Mouse (Mus musculus): ENCODE results near the gene Mtg2. TPM values are rescaled to one million over a fixed set of nuclear protein-coding genes. Genes with fewer than 3 reads are reported as not detected.

Mtg2 gene
- polyA plus RNA-seq, 1 experiment: 27.4 TPM

DNA sequence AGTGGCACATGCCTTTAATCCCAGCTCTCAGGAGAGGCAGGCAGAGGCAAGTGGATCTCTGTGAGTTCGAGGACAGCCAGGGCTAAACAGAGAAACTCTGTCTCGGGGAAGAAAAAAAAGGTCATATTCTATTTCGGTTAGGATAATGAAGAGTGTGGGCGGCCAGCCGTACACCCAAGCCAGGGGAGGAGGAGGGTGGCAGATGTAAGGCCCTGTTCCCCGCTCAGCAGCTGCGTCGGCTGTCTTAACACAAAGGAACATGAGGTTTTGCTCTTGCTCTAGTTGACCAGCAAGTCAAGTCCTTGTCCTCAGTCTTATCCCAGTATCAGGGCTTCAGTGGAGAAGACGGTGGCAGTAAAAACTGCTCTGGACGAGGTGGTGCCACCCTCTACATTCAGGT is 12.7 kb downstream of the Mtg2 start:
- Histone ChIP-seq H3K4me1 (ENCODE audit: control insufficient read depth, insufficient read depth, low read length) (peaks cover 4% of the 10 kb centered on the region), H3K27ac (ENCODE audit: insufficient read depth, low read length) (no peak overlapping the region), H3K4me3 (ENCODE audit: insufficient read depth, low read length) (no peak overlapping the region)
- no peak for TF ChIP-seq POLR2A (IDR thresholded peaks at IDR 0.05; ENCODE audit: extremely low read depth, insufficient read depth, low read length)
- no peak for TF ChIP-seq CTCF (IDR thresholded peaks at IDR 0.05; ENCODE audit: extremely low read depth, insufficient read depth, low read length)

DNA sequence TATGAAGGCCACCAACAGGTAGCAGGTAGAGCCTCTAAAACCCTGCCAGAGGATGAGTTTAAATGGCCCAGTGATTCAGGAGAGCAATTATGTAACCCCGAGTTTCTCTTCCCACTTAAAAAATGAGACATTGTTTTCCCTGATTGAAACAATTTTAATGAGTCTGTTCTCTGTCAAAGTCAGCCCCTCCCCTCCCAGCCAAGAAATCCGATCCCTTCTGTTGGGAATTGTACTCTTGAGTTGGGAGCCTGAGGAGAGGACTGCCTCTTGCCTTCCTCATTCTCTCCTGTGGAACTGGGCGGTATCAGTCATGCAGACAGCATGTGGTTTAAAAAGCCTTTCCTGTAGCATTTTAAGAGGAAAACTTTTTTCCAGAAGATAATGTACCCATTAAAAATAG is 14.2 kb downstream of the Mtg2 start:
- TF ChIP-seq POLR2A (IDR thresholded peaks at IDR 0.05; ENCODE audit: extremely low read depth, insufficient read depth, low read length) (no peak), CTCF (IDR thresholded peaks at IDR 0.05; ENCODE audit: extremely low read depth, insufficient read depth, low read length) (no peak)
- Histone ChIP-seq H3K4me1 (ENCODE audit: control insufficient read depth, insufficient read depth, low read length) (peaks cover 4% of the 10 kb centered on the region), H3K4me3 (ENCODE audit: insufficient read depth, low read length) (no peak overlapping the region), H3K27ac (ENCODE audit: insufficient read depth, low read length) (no peak overlapping the region)

DNA sequence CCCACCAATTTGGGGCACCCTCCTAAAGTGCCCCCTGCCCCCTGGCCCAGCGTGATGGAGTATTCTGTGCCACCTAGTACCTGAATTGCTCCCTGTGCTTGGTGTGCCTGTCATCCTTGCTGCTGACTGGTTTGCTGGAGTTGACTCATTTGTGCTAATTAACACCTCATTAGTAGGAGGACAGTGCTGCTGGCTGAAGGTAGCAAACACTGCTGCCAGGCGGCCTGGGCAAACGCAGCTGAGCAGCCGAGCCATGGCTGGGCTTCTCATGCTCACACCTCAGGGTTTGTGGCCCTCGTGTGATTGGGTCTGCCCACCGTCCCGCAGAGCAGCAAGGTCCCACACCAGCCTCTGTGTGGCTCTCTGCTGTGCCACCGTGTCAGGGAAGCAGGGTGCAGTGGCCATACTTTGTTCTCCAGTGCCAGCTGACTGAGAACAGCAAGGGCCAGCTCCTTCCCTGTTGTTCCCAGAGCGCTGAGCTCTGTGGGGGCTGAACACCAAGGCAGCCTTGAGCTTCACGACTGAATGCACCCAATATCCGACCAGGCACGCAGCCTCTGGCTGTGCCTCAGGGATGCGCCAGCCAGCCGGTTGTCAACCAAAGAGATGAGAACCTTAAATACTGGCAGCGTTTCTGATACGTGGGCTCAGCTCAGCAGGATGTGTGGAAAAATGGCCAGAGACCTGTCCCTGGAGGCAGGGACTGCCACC is 15.7 kb downstream of the Mtg2 start:
- Histone ChIP-seq H3K4me1 (ENCODE audit: control insufficient read depth, insufficient read depth, low read length) (peaks cover 4% of the 10 kb centered on the region), H3K27ac (ENCODE audit: insufficient read depth, low read length) (no peak overlapping the region), H3K4me3 (ENCODE audit: insufficient read depth, low read length) (no peak overlapping the region)
- TF ChIP-seq POLR2A (IDR thresholded peaks at IDR 0.05; ENCODE audit: extremely low read depth, insufficient read depth, low read length) (no peak), CTCF (IDR thresholded peaks at IDR 0.05; ENCODE audit: extremely low read depth, insufficient read depth, low read length) (no peak)

DNA sequence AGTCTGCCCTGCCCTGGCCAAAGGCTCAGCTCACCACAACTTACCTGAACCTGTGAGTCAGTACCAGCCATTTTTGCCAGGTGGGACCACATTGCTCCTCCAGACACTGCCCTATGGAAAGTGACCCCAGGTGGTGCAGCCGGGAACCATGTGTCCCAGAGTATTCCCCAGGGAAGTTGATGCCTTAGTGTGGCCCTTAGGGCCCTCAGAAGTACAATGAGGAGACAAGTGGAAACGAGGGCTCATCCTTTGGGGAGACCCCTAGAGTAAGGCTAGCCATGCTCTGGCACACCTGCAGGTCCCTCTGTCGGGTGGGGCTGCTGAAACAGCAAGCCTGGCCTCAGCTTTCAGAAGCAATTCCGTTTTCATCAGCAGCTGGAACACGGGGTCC is 16.2 kb downstream of the Mtg2 start:
- TF ChIP-seq CTCF (IDR thresholded peaks at IDR 0.05; ENCODE audit: extremely low read depth, insufficient read depth, low read length) (no peak), POLR2A (IDR thresholded peaks at IDR 0.05; ENCODE audit: extremely low read depth, insufficient read depth, low read length) (no peak)
- Histone ChIP-seq H3K27ac (ENCODE audit: insufficient read depth, low read length) (no peak overlapping the region), H3K4me3 (ENCODE audit: insufficient read depth, low read length) (no peak overlapping the region), H3K4me1 (ENCODE audit: control insufficient read depth, insufficient read depth, low read length) (peaks cover 4% of the 10 kb centered on the region)

DNA sequence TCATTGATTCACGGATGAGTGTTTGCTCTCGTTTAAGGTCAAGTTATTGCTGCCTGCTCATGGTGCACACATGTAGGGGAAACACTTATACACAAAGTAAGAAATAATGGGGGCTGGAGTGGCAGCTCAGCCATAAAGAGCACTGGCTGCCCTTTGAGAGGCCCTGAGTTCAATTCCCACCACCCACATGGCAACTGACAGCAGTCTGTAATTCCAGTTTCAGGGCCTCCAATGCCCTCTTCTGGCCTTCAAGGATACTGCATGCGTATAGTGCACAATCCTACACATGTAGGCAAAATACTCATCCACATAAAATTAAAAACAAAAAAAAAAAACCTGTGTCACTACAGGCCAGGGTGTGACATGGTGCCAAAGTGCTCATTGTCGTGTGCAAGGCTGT is 17.1 kb downstream of the Mtg2 start:
- H3K27ac ChIP-seq (ENCODE audit: insufficient read depth, low read length): no peak overlapping the region
- H3K4me3 ChIP-seq (ENCODE audit: insufficient read depth, low read length): no peak overlapping the region
- H3K4me1 ChIP-seq (ENCODE audit: control insufficient read depth, insufficient read depth, low read length): peaks cover 4% of the 10 kb centered on the region
- no peak for TF ChIP-seq POLR2A (IDR thresholded peaks at IDR 0.05; ENCODE audit: extremely low read depth, insufficient read depth, low read length)
- TF ChIP-seq CTCF (IDR thresholded peaks at IDR 0.05; ENCODE audit: extremely low read depth, insufficient read depth, low read length): 0 out of 2 replicates have a peak, but pooled peaks have one; percentile 4

DNA sequence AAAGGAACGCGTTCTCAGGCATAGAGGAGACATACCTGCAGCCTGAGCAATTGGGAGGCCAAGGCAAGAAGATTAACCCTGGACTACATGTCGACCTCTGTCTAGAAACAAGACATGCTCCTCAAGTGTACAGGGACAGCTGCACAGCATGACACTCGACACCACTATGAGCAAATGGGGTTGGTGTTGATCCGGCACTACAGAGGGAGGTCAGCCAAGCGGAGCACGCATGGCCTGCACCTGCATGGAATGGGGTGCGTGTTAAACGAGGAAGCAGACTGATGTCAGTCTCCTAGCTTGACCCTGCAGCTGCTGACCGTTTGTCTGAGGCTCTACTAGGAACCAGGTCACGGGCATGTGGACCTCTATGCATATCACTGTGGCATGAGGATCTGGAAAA is 19.9 kb downstream of the Mtg2 start:
- Histone ChIP-seq H3K4me1 (ENCODE audit: control insufficient read depth, insufficient read depth, low read length) (peaks cover 3% of the 10 kb centered on the region), H3K27ac (ENCODE audit: insufficient read depth, low read length) (no peak overlapping the region), H3K4me3 (ENCODE audit: insufficient read depth, low read length) (no peak overlapping the region)
- TF ChIP-seq POLR2A (IDR thresholded peaks at IDR 0.05; ENCODE audit: extremely low read depth, insufficient read depth, low read length): no peak
- TF ChIP-seq CTCF (IDR thresholded peaks at IDR 0.05; ENCODE audit: extremely low read depth, insufficient read depth, low read length): no peak

DNA sequence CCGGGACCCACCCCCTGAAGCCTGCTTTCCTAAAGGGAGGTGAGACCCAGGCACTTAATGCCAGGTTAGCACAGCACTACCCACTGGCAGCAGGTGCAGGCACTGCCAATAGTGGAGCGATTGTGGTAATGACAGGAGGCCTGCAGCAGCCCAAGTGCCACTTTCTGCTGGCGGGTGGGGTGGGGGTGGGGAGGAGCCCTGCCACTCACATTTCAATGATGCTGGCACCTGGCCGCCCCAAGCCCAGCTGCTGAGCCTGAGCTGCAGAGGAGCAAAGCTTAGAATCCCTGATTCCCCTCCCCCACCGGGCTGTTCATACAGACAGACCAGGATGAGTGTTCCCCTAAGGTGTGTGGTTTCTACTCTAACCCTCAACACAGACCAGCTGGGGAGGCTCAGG is 25.3 kb downstream of the Mtg2 start:
- TF ChIP-seq CTCF (IDR thresholded peaks at IDR 0.05; ENCODE audit: extremely low read depth, insufficient read depth, low read length) (no peak), POLR2A (IDR thresholded peaks at IDR 0.05; ENCODE audit: extremely low read depth, insufficient read depth, low read length) (no peak)
- H3K4me3 ChIP-seq (ENCODE audit: insufficient read depth, low read length): no peak overlapping the region
- 0 out of 2 replicates have a peak, but pooled peaks cover 2% of the 10 kb centered on the region for H3K4me1 ChIP-seq (ENCODE audit: control insufficient read depth, insufficient read depth, low read length)
- no peak overlapping the region for H3K27ac ChIP-seq (ENCODE audit: insufficient read depth, low read length)

DNA sequence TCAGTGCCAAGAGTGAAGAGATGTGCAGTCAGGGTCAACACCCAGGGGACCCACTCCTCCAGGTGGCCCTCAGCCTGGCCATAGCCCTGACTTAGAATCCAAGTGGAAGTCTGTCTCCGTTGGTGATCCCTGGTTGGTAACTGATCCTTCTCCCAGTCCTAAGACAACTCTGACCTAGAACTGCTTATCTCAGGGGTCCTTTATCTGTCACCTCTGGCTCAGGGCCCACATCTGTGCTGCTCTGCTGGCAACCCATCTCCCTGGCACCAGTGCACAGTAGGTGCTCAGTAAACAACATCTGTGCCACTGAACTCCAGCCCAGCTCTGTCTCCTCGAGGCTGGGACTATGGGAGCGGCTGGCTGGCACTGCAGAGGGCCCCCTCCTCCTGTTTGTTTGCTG is 27.2 kb downstream of the Mtg2 start:
- H3K27ac ChIP-seq (ENCODE audit: insufficient read depth, low read length): no peak overlapping the region
- H3K4me3 ChIP-seq (ENCODE audit: insufficient read depth, low read length): no peak overlapping the region
- no peak for TF ChIP-seq CTCF (IDR thresholded peaks at IDR 0.05; ENCODE audit: extremely low read depth, insufficient read depth, low read length)
- TF ChIP-seq POLR2A (IDR thresholded peaks at IDR 0.05; ENCODE audit: extremely low read depth, insufficient read depth, low read length): no peak
- 0 out of 2 replicates have a peak, but pooled peaks cover 2% of the 10 kb centered on the region for H3K4me1 ChIP-seq (ENCODE audit: control insufficient read depth, insufficient read depth, low read length)

DNA sequence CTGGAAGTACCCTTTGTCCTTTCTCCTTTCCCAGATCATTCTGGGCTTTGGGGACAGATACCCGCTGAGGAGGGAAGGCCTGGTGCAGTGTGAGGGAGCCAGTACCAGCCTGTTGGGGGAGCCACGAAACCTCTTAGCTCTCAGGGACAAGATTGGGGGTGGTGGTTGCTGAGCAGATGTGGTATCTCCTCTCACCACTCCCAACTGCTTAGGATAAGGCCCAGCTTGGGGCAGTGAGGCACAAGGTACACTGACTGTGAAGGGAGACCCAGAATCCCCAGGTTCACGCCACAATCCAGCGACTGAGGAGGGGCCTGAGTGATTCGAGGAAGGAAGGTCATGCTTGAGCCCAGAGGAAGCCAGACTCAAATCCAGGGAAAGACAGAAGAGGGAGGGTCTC is 27.8 kb downstream of the Mtg2 start:
- TF ChIP-seq POLR2A (IDR thresholded peaks at IDR 0.05; ENCODE audit: extremely low read depth, insufficient read depth, low read length): no peak
- peak; percentile 42 for TF ChIP-seq CTCF (IDR thresholded peaks at IDR 0.05; ENCODE audit: extremely low read depth, insufficient read depth, low read length)
- Histone ChIP-seq H3K27ac (ENCODE audit: insufficient read depth, low read length) (no peak overlapping the region), H3K4me1 (ENCODE audit: control insufficient read depth, insufficient read depth, low read length) (0 out of 2 replicates have a peak, but pooled peaks cover 2% of the 10 kb centered on the region), H3K4me3 (ENCODE audit: insufficient read depth, low read length) (no peak overlapping the region)

DNA sequence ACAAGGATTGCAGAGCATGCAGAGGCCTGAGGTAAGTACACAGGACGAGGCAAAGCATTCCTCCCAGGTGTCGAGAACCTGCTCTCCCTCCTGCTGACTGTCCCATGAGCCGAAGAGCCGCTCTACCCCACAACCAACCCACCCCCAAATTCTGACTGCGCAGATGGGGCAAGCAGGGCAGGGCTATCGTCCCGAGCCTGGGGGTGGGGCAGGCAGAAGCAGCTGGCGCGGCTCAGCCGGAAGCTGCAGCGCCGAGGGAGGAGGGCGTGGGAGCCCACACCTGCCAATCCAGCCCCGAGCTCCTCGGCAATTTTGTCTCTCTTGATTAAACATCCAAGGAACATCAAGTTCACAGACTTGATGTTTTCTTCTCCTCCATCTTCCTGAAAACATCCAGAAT is 29.1 kb downstream of the Mtg2 start:
- Histone ChIP-seq H3K4me1 (ENCODE audit: control insufficient read depth, insufficient read depth, low read length) (0 out of 2 replicates have a peak, but pooled peaks cover 2% of the 10 kb centered on the region), H3K4me3 (ENCODE audit: insufficient read depth, low read length) (no peak overlapping the region), H3K27ac (ENCODE audit: insufficient read depth, low read length) (no peak overlapping the region)
- TF ChIP-seq CTCF (IDR thresholded peaks at IDR 0.05; ENCODE audit: extremely low read depth, insufficient read depth, low read length) (no peak), POLR2A (IDR thresholded peaks at IDR 0.05; ENCODE audit: extremely low read depth, insufficient read depth, low read length) (no peak)
